Mouse (Mus musculus) heart, postnatal 0 days (tissue): ENCODE results near the gene Vsig10.

Experiments
- CTCF ChIP-seq: IDR thresholded peaks from 2 replicates; pipeline ENCODE4 v1.5.1; 2016; ENCODE audit warnings: antibody characterized with exemption, control low read depth, low read depth
- EP300 ChIP-seq: IDR thresholded peaks from 2 replicates; pipeline ENCODE4 v1.6.1; 2016; ENCODE audit warnings: antibody characterized with exemption, low read depth

DNA sequence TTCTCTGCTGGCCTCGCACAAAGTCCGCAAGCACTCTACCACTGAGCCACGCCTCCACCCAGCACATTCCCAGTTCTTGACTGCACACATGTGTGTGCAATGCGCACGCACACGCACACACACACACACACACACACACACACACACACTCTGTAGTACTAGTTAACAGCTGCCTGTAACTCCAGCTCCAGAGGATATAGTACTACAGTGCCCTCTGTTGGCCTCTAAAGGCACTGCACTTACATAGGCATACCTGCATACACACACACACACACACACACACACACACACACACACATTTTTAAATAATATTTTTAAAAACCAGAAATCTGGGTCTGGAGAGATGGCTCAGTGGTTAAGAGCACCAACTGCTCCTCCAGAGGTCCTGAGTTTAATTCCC, 41.1 kb upstream of the Vsig10 start:
- TF ChIP-seq CTCF (no peak), EP300 (no peak)
